Mouse (Mus musculus): ENCODE data around the gene Myo10. TPM values are rescaled to one million over a fixed set of nuclear protein-coding genes. Genes with fewer than 3 reads are reported as not detected.

The Myo10 gene
- polyA plus RNA-seq, 1 experiment from 2014 or later: 5.9 TPM

GRCm38 (mm10) chr15:25732758-25733428 is 110.6 kb downstream of the Myo10 start:
- WGBS (ENCODE audit: insufficient replicate concordance): 79% methylated on average over 8 of the region's 8 CpGs
- H3K9ac ChIP-seq (replicated peaks): no peak overlapping the region
- no peak overlapping the region for H3K4me2 ChIP-seq (ENCODE audit: low read depth, low read length)
- no peak for DNase-seq
- no peaks in the 10 kb centered on the region for H3K27me3 ChIP-seq (ENCODE audit: insufficient read depth, low read length)
- H3K9me3 ChIP-seq (ENCODE audit: low read length): no peaks in the 10 kb centered on the region
- TF ChIP-seq CTCF (IDR thresholded peaks at IDR 0.05; ENCODE audit: low read depth) (peak; percentile 61), EP300 (IDR thresholded peaks at IDR 0.05; ENCODE audit: low read depth) (no peak)
- H3K36me3 ChIP-seq (replicated peaks; ENCODE audit: insufficient read depth, low read length): peaks cover 17% of the 10 kb centered on the region
- H3K4me1 ChIP-seq (ENCODE audit: insufficient read depth): no peaks in the 10 kb centered on the region
- H3K27ac ChIP-seq (ENCODE audit: low read depth): no peak overlapping the region
- H3K4me3 ChIP-seq (ENCODE audit: low read depth, low read length): no peak overlapping the region
- no peak for ATAC-seq

GRCm38 (mm10) chr15:25733739-25734430 is 111.6 kb downstream of the Myo10 start:
- ATAC-seq (no peak), DNase-seq (no peak)
- H3K4me1 ChIP-seq (ENCODE audit: insufficient read depth): no peaks in the 10 kb centered on the region
- H3K9me3 ChIP-seq (ENCODE audit: low read length): no peaks in the 10 kb centered on the region
- H3K36me3 ChIP-seq (replicated peaks; ENCODE audit: insufficient read depth, low read length): peaks cover 18% of the 10 kb centered on the region
- WGBS (ENCODE audit: insufficient replicate concordance): 77% methylated on average over 11 of the region's 11 CpGs
- H3K4me3 ChIP-seq (ENCODE audit: low read depth, low read length): no peak overlapping the region
- no peaks in the 10 kb centered on the region for H3K27me3 ChIP-seq (ENCODE audit: insufficient read depth, low read length)
- no peak for TF ChIP-seq CTCF (IDR thresholded peaks at IDR 0.05; ENCODE audit: low read depth)
- no peak for TF ChIP-seq EP300 (IDR thresholded peaks at IDR 0.05; ENCODE audit: low read depth)
- no peak overlapping the region for H3K27ac ChIP-seq (ENCODE audit: low read depth)
- H3K9ac ChIP-seq (replicated peaks): no peak overlapping the region
- H3K4me2 ChIP-seq (ENCODE audit: low read depth, low read length): no peak overlapping the region

DNA sequence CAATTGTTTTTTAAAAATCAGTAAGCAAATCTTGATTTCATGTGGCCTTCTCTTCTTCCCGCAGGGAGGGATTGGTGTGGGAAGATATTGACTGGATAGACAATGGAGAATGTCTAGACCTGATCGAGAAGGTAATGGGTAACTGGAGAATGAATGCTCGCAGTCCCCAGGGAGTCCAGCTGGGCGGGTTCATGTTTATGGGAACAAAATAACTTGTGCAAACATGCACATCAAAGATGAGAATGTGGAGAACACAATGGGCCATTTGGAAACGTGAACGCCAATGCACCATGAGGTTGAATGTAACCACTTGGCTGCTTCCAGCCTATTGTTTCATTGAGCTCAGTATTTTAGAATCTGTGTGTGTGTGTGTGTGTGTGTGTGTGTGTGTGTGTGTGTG is 114.2 kb downstream of the Myo10 start:
- no peak overlapping the region for H3K4me2 ChIP-seq (ENCODE audit: low read depth, low read length)
- ATAC-seq: no peak
- H3K9me3 ChIP-seq (ENCODE audit: low read length): no peaks in the 10 kb centered on the region
- no peak overlapping the region for H3K9ac ChIP-seq (replicated peaks)
- no peak overlapping the region for H3K4me3 ChIP-seq (ENCODE audit: low read depth, low read length)
- no peak overlapping the region for H3K27ac ChIP-seq (ENCODE audit: low read depth)
- H3K27me3 ChIP-seq (ENCODE audit: insufficient read depth, low read length): no peaks in the 10 kb centered on the region
- no peak for DNase-seq
- TF ChIP-seq CTCF (IDR thresholded peaks at IDR 0.05; ENCODE audit: low read depth) (no peak), EP300 (IDR thresholded peaks at IDR 0.05; ENCODE audit: low read depth) (no peak)
- WGBS (ENCODE audit: insufficient replicate concordance): 84% methylated on average over 6 of the region's 6 CpGs
- H3K4me1 ChIP-seq (ENCODE audit: insufficient read depth): no peaks in the 10 kb centered on the region
- H3K36me3 ChIP-seq (replicated peaks; ENCODE audit: insufficient read depth, low read length): peaks cover 26% of the 10 kb centered on the region

GRCm38 (mm10) chr15:25740271-25740670 is 117.9 kb downstream of the Myo10 start:
- no peak for TF ChIP-seq EP300 (IDR thresholded peaks at IDR 0.05; ENCODE audit: low read depth)
- TF ChIP-seq CTCF (IDR thresholded peaks at IDR 0.05; ENCODE audit: low read depth): no peak
- Histone ChIP-seq H3K9ac (replicated peaks) (no peak overlapping the region), H3K9me3 (ENCODE audit: low read length) (no peaks in the 10 kb centered on the region), H3K27ac (ENCODE audit: low read depth) (no peak overlapping the region), H3K4me1 (ENCODE audit: insufficient read depth) (no peaks in the 10 kb centered on the region), H3K4me3 (ENCODE audit: low read depth, low read length) (no peak overlapping the region), H3K36me3 (replicated peaks; ENCODE audit: insufficient read depth, low read length) (peaks cover 31% of the 10 kb centered on the region), H3K4me2 (ENCODE audit: low read depth, low read length) (no peak overlapping the region), H3K27me3 (ENCODE audit: insufficient read depth, low read length) (no peaks in the 10 kb centered on the region)
- DNase-seq (no peak), ATAC-seq (no peak)
- WGBS (ENCODE audit: insufficient replicate concordance): 83% methylated on average over 4 of the region's 4 CpGs

DNA sequence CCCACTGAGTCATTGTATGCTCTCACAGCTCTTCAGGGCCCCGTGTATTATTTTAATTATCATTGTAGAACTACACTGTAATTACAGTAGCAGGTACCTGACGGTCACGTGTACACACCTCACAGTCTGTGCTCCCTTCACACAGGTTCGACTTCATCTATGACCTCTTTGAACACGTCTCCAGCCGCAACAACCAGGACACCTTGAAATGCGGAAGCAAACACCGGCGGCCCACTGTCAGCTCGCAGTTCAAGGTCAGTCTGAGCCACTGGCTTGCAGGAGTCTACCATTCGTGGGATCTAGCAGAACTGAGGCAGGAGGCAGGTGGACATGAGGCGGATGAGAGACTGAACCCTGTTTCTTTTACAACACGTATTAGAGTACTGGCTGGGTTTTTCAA is 119.9 kb downstream of the Myo10 start:
- no peak overlapping the region for H3K27ac ChIP-seq (ENCODE audit: low read depth)
- TF ChIP-seq EP300 (IDR thresholded peaks at IDR 0.05; ENCODE audit: low read depth) (no peak), CTCF (IDR thresholded peaks at IDR 0.05; ENCODE audit: low read depth) (no peak)
- H3K4me1 ChIP-seq (ENCODE audit: insufficient read depth): no peaks in the 10 kb centered on the region
- no peak overlapping the region for H3K4me3 ChIP-seq (ENCODE audit: low read depth, low read length)
- WGBS (ENCODE audit: insufficient replicate concordance): 77% methylated on average over 13 of the region's 13 CpGs
- H3K27me3 ChIP-seq (ENCODE audit: insufficient read depth, low read length): no peaks in the 10 kb centered on the region
- DNase-seq: no peak
- peaks cover 30% of the 10 kb centered on the region for H3K36me3 ChIP-seq (replicated peaks; ENCODE audit: insufficient read depth, low read length)
- no peak overlapping the region for H3K9ac ChIP-seq (replicated peaks)
- no peak for ATAC-seq
- H3K4me2 ChIP-seq (ENCODE audit: low read depth, low read length): no peak overlapping the region
- no peaks in the 10 kb centered on the region for H3K9me3 ChIP-seq (ENCODE audit: low read length)

- TF ChIP-seq CTCF (IDR thresholded peaks at IDR 0.05; ENCODE audit: low read depth) (no peak), EP300 (IDR thresholded peaks at IDR 0.05; ENCODE audit: low read depth) (no peak)
- no peak for DNase-seq
- peaks cover 8% of the 10 kb centered on the region for H3K36me3 ChIP-seq (replicated peaks; ENCODE audit: insufficient read depth, low read length)
- no peak overlapping the region for H3K4me3 ChIP-seq (ENCODE audit: low read depth, low read length)
- ATAC-seq: no peak
- H3K27ac ChIP-seq (ENCODE audit: low read depth): no peak overlapping the region
- no peaks in the 10 kb centered on the region for H3K27me3 ChIP-seq (ENCODE audit: insufficient read depth, low read length)
- no peak overlapping the region for H3K9ac ChIP-seq (replicated peaks)
- no peaks in the 10 kb centered on the region for H3K9me3 ChIP-seq (ENCODE audit: low read length)
- no peaks in the 10 kb centered on the region; the same call in 1 of the 2 replicates for H3K4me1 ChIP-seq (ENCODE audit: insufficient read depth)
- 58% methylated on average over 11 of the region's 11 CpGs for WGBS (ENCODE audit: insufficient replicate concordance)
- no peak overlapping the region for H3K4me2 ChIP-seq (ENCODE audit: low read depth, low read length)
These were observed 129.2 kb downstream of the Myo10 start for GRCm38 (mm10) chr15:25751510-25751909.
